Comparison of ENCODE assay signal across 7 mouse cellular contexts in genomic region chr3:130181591-130181980, GRCm38 (mm10). TPM values are rescaled to one million over a fixed set of nuclear protein-coding genes. Genes with fewer than 3 reads are reported as not detected.
DNase-seq lines count a peak whose midpoint lies in the region; ATAC-seq lines count a peak whose summit lies in the region.

No protein-coding gene starts in this region.

- H3K36me3 ChIP-seq in megakaryocyte, embryonic 14.5 days (replicated peaks; ENCODE audit: low read length): no peaks in the 10 kb centered on the region
- no peaks in the 10 kb centered on the region for H3K36me3 ChIP-seq in forebrain, embryonic 16.5 days (ENCODE audit: control insufficient read depth, insufficient read depth)
- H3K36me3 ChIP-seq in limb, embryonic 15.5 days: no peaks in the 10 kb centered on the region
- H3K36me3 ChIP-seq in stomach, embryonic 15.5 days: no peaks in the 10 kb centered on the region

- H3K4me3 ChIP-seq in megakaryocyte, embryonic 14.5 days (replicated peaks): peak overlapping the region; percentile 86
- peak overlapping the region; percentile 60 for H3K4me3 ChIP-seq in forebrain, embryonic 16.5 days (replicated peaks; ENCODE audit: low read length)
- H3K4me3 ChIP-seq in limb, embryonic 15.5 days: peak overlapping the region; percentile 54
- peak overlapping the region; percentile 49 for H3K4me3 ChIP-seq in stomach, embryonic 15.5 days (replicated peaks)

- peak overlapping the region; percentile 55; the same call in 1 of the 2 replicates for H3K9ac ChIP-seq in forebrain, embryonic 16.5 days (replicated peaks; ENCODE audit: low read depth, low read length)
- peak overlapping the region; percentile 48 for H3K9ac ChIP-seq in limb, embryonic 15.5 days
- no peak overlapping the region for H3K9ac ChIP-seq in stomach, embryonic 15.5 days

- 26% methylated on average over 8 of the region's 8 CpGs for WGBS in forebrain, embryonic 16.5 days
- 14% methylated on average over 8 of the region's 8 CpGs for WGBS in limb, embryonic 15.5 days
- WGBS in stomach, embryonic 15.5 days: 15% methylated on average over 8 of the region's 8 CpGs

- peak overlapping the region; percentile 100 for H3K4me2 ChIP-seq in forebrain, embryonic 16.5 days (ENCODE audit: low read length)
- H3K4me2 ChIP-seq in limb, embryonic 15.5 days: peak overlapping the region; percentile 87
- H3K4me2 ChIP-seq in stomach, embryonic 15.5 days: peak overlapping the region; percentile 100

- no peak for ATAC-seq in megakaryocyte, adult 5-6 weeks (ENCODE audit: poor library complexity, severe bottlenecking)
- ATAC-seq in forebrain, embryonic 16.5 days: no peak
- no peak for ATAC-seq in limb, embryonic 15.5 days (ENCODE audit: insufficient number of reproducible peaks, low FRiP score, low TSS enrichment, low read depth)
- no peak for ATAC-seq in stomach, embryonic 15.5 days (ENCODE audit: insufficient read depth, low FRiP score, low read depth)

- H3K27me3 ChIP-seq in megakaryocyte, embryonic 14.5 days (replicated peaks): peaks cover 27% of the 10 kb centered on the region
- H3K27me3 ChIP-seq in forebrain, embryonic 16.5 days (replicated peaks; ENCODE audit: control insufficient read depth, insufficient read depth, low read length): no peaks in the 10 kb centered on the region; the same call in 1 of the 2 replicates
- no peaks in the 10 kb centered on the region for H3K27me3 ChIP-seq in limb, embryonic 15.5 days
- H3K27me3 ChIP-seq in stomach, embryonic 15.5 days (replicated peaks): 0 out of 2 replicates have a peak, but pooled peaks cover 8% of the 10 kb centered on the region

- H3K9me3 ChIP-seq in megakaryocyte, embryonic 14.5 days: peaks cover 6% of the 10 kb centered on the region; the same call in 1 of the 2 replicates
- H3K9me3 ChIP-seq in forebrain, embryonic 16.5 days (ENCODE audit: control insufficient read depth, low read length): no peaks in the 10 kb centered on the region
- H3K9me3 ChIP-seq in limb, embryonic 15.5 days: no peaks in the 10 kb centered on the region
- H3K9me3 ChIP-seq in stomach, embryonic 15.5 days: no peaks in the 10 kb centered on the region

- DNase-seq in adrenal gland, adult 18-20 months (ENCODE audit: low spot score in 2 of 2): no peak
- DNase-seq in adrenal gland, adult 8-10 months: no peak

- no peak overlapping the region for H3K27ac ChIP-seq in forebrain, embryonic 16.5 days (ENCODE audit: low read length)
- no peak overlapping the region for H3K27ac ChIP-seq in limb, embryonic 15.5 days
- no peak overlapping the region for H3K27ac ChIP-seq in stomach, embryonic 15.5 days

- H3K4me1 ChIP-seq in megakaryocyte, embryonic 14.5 days: peaks cover 16% of the 10 kb centered on the region
- peaks cover 6% of the 10 kb centered on the region for H3K4me1 ChIP-seq in forebrain, embryonic 16.5 days (replicated peaks; ENCODE audit: control insufficient read depth, insufficient read depth, low read length)
- H3K4me1 ChIP-seq in limb, embryonic 15.5 days: peaks cover 15% of the 10 kb centered on the region; the same call in 1 of the 2 replicates
- no peaks in the 10 kb centered on the region for H3K4me1 ChIP-seq in stomach, embryonic 15.5 days

RNA-seq across cellular contexts. Expression of gene Col25a1, which starts 50.3 kb away (rescaled TPM):
- polyA plus RNA-seq in megakaryocyte, embryonic 14.5 days (2012; ENCODE audit: insufficient read depth, low replicate concordance): 0.06 TPM in 1 of 2 replicates, not detected in the other
- total RNA-seq in megakaryocyte, adult 5-6 weeks (2015): not detected in 2 replicates
- 0.15 TPM in 1 of 2 replicates, not detected in the other for total RNA-seq in megakaryocyte, adult 5-6 weeks (2017)
- polyA plus RNA-seq in forebrain, embryonic 16.5 days (2015; fragmentation: Nextera tagmentation; extraction: Ambion mirVana): 4.1 and 6.3 TPM in 2 replicates
- polyA plus RNA-seq in limb, embryonic 15.5 days (2015; fragmentation: Nextera tagmentation; extraction: Ambion mirVana): 6.8 and 7.5 TPM in 2 replicates
- polyA plus RNA-seq in stomach, embryonic 15.5 days (2015; fragmentation: Nextera tagmentation; extraction: Ambion mirVana): 3.6 and 4.8 TPM in 2 replicates
- total RNA-seq in adrenal gland, adult 18-20 months (2021): 1 to 10 TPM; 1.5 to 5.6 TPM
- 1 to 10 TPM; 4.0 to 7.9 (median 4.8) TPM for total RNA-seq in adrenal gland, adult 8-10 months (2022)
